Mouse (Mus musculus) heart, adult 10 weeks (tissue): ENCODE results near the gene Amigo2. TPM values are rescaled to one million over a fixed set of nuclear protein-coding genes. Genes with fewer than 3 reads are reported as not detected.

Experiments
- polyA plus RNA-seq: library from polyadenylated mRNA; stranded (reverse); fragments of 350-450 nt; fragmentation: Illumina TruSeq; extraction: RNeasy Lipid Tissue Mini Kit (QIAGEN cat#74804); gene quantifications from one replicate; pipeline ENCODE4 v1.2.3, GENCODE M21; 2014; ENCODE audit warnings: low read depth, low replicate concordance

The Amigo2 gene
- 6.8 TPM for polyA plus RNA-seq

GRCm38 (mm10) chr15:97246911-97247790 lies at the start of gene Amigo2, which contains the start of gene Pced1b:
Gene Amigo2, minus strand, starts transcription at chr15:97247287.
Gene Pced1b, plus strand, starts transcription at chr15:97247107.

Other genes with a start within 250 kb of the Amigo2 start
- gene Slc38a4, start 191.3 kb downstream of the Amigo2 start, polyA plus RNA-seq, result 8.4 TPM
- gene Pced1b, start 180 bp downstream of the Amigo2 start, polyA plus RNA-seq, result 2.2 TPM